Mouse (Mus musculus) erythroblast, embryonic 14.5 days (primary cell): ENCODE measurements around the gene Mical3.

Source experiments
- GATA1 ChIP-seq: IDR thresholded peaks from 2 replicates; pipeline ENCODE4 v1.6.1; 2012; ENCODE audit warnings: low read length, inconsistent platforms, mixed read lengths
- TAL1 ChIP-seq: IDR thresholded peaks from 3 replicates; pipeline ENCODE4 v1.6.1; 2012; ENCODE audit warnings: low read length, inconsistent platforms, mixed read lengths

DNA sequence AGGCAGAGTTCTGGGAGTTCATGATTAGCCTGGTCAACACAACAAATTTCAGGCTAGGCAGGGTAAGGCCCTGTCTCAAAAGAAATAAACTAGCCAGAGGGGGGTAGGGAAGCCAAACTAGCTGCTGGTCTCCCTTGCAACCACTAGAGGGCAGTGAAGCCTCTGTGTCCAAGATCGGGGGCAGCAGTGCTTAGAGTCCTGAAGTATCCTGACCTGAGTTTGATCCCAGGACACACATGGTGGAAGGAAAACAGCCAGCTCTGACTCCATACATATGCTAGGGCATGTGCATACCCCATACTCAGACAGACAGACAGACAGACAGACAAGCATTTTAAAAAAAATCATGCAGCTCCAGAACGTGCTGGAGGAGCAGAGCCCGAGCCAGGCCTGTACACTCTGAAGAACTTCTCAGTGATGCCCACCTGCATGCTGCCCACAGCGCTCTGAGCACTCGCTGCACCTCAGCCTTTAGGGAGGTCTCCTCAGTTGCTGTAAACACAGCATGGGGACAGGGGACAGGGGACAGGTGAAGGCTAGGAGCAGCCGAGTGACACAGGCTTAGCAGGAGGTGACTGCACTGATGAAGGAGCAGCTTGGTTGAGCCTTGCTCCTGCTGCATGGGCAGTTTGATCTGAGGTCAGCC is 232.5 kb downstream of the Mical3 start:
- TF ChIP-seq TAL1 (no peak), GATA1 (no peak)
